Mouse (Mus musculus) left cerebral cortex, postnatal 4 days (tissue): Measurements from ENCODE around the gene Myl7. TPM values are rescaled to one million over a fixed set of nuclear protein-coding genes. Genes with fewer than 3 reads are reported as not detected.
A peak's percentile ranks its signal among the peaks of the same experiment; 100 is the strongest.

Experiments
- DNase-seq: peaks from one replicate; pipeline ENCODE4 v3.0.0-alpha.2; 2022
- intact Hi-C: fragments of 180-260 bp; cut with DNase I; formaldehyde crosslinking; loops from one replicate; pipeline ENCODE4 v1.15.1; 2025
- total RNA-seq, 2 experiments: library from RNA; stranded (reverse); gene quantifications; 2 replicates each; pipeline ENCODE4 v1.2.3; 2021

Gene Myl7
- total RNA-seq, 2 experiments from 2014 or later, result not detected

DNA sequence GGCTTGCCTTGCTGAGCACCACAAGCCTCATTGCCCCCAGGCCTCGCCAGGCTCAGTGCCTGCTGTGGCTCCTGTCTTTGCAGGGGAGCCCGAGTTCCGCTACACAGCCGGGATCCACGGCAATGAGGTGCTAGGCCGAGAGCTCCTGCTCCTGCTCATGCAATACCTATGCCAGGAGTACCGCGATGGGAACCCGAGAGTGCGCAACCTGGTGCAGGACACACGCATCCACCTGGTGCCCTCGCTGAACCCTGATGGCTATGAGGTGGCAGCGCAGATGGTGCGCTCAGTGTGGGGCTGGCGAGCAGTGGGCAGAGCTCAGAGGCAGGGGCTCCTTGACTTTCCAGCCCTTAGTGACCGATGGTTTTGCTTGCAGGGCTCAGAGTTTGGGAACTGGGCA is 29.3 kb downstream of the Myl7 start:
- DNase-seq, result no peak
- intact Hi-C loops, result no loop called here

DNA sequence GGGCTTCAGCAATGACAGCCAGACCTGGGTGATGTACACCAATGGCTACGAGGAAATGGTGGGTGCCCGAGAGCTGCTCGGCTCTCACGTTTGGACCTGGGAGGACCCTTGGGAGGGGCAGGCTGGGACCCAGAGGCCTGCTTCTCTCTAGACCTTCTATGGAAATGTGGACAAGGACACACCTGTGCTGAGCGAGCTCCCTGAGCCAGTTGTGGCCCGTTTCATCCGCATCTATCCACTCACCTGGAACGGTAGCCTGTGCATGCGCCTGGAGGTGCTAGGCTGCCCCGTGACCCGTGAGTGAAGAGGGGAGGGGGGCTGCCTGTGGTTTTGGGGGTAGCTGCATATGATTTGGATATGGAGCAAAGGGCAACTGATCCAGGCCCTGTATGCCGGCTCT is 30.3 kb downstream of the Myl7 start:
- DNase-seq, result no peak
- intact Hi-C loops, result no loop called here

DNA sequence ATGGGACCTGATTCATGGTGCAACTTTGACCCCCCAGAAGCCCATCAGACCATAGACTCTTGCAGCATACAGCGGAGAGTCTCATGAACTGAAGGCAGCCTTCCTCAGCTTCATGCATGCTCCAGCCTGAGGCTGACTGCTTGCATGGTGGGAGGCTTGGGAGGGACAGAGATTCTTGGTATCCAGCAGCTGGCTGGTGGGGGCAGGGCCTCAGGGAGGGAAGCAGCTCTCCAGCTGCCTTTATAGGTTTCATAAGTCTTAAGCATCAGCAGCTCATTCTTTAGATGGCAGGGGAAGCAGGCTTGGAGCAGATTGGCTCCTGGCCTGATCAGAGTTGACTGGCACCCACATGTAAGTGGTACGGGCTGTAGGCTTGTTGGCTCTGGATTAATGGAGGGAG is 31.4 kb downstream of the Myl7 start:
- intact Hi-C loops, result no loop called here
- DNase-seq, result no peak

DNA sequence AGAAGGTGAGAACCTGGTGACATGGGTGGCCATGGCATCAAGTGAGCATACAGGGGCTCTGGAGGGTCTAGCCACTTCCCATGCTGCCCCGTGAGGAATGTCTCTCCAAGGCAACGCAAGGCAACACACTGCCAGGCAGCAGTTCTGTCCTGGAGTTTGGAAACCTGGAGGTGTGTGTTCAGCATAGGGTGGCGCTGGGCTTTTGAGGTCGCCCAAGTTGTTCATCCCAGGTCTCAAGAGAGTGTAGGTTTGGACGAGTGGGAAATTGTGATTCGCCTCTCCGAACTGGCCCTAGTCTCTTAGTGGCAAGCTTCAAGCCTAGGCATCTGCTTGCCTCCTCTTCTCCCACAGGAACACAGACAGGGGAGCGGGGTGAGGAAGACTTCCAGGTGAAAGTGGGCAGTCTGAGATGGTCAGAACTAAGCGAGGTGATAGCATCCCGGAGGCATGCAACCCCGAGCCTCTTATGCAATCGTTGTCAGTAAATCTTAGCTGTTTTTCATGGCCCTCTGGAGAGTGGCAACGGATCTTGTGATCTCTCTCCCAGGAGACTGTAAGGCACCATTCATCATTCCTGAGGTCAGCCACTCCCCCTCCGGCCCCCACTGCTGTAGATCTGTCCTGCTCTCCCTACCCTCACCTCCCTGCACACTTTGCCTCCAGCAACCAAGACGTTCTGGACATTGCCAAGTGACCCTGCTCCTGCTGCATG is 36.0 kb downstream of the Myl7 start:
- DNase-seq, result no peak
- intact Hi-C loops, result no loop called here

DNA sequence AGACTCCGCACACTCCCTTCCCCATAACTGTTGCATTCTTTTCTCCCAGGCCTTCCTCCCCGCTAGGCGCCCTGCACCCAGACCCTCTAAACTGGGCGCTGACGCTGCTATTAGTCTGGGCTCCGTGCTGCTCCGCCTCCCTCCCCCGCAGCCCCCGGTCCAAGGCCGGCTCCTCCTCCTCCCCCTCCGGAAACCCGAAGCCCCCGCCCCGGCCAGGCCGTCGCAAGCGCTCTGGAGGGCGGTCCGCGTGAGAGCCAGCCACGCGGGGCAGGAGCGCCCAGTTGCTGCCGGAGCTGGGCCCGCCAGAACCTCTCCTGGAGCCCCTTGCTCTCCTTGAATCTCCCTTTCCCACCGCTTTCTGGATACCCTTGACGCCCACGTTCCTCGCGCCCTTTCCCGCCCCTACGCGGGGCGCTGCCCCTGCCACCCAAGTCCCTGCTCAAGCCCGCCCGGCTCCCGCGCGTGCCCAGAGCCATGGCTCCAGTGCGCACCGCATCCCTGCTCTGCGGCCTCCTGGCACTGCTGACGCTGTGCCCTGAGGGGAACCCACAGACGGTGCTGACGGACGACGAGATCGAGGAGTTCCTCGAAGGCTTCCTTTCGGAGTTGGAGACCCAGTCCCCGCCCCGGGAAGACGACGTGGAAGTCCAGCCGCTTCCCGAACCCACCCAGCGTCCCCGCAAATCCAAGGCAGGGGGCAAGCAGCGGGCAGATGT is 36.7 kb downstream of the Myl7 start, which contains the start of gene Aebp1:
Gene Aebp1, plus strand, starts transcription at position 270 of the 716 bp plus-strand sequence.
- peak; percentile 39 for DNase-seq
- intact Hi-C loops, result no loop called here

DNA sequence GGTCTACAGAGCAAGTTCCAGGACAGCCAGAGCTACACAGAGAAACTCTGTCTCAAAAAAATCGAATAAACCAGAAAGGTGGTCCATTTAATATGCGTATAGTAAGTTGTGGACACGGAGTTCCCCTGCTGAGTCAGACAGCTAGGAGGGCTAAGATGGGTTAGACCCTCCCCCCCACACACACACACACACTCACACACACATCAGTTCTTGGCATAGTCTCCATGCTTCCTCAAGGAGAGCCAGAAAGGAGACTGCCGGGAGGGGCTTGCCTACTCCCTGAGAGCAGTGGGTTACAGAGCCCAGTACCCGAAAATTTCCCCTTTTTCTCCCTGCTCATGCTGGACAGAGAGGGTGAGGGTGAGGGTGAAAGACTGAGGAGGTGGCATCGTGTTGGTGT is 37.9 kb downstream of the Myl7 start:
- DNase-seq, result no peak
- intact Hi-C loops, result no loop called here

DNA sequence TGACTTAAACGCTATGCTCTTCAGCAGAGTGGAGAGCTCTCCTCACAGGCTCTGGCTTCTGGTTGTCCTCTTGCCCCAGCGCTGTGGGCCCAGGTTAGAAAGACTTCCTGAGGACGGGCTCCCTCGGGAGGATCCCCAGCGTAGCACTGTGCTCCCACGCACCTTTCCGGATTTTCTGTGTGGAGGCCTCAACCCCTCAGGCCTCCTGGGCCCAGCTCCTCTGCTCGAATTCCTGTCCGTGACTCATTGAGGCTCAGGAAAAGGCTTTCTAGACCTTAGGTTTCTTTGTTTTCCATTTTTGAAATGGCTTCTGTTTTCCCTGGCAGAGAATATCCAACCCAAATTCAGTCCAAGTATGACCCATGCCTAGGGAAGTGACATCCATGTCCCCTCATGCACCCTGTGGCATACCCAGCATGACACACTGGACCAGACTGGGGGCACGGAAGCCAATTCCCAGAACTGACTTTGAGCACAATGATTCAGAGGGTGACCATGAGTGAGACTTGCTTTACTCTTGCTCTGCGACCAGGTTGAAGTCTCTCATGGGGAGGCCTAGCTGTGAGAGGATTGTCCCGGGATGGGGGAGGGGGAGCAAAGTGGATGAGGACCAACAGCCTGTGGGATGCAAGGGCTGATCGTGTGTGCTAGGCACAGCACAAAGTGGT is 38.6 kb downstream of the Myl7 start:
- no peak for DNase-seq
- intact Hi-C loops, result no loop called here

DNA sequence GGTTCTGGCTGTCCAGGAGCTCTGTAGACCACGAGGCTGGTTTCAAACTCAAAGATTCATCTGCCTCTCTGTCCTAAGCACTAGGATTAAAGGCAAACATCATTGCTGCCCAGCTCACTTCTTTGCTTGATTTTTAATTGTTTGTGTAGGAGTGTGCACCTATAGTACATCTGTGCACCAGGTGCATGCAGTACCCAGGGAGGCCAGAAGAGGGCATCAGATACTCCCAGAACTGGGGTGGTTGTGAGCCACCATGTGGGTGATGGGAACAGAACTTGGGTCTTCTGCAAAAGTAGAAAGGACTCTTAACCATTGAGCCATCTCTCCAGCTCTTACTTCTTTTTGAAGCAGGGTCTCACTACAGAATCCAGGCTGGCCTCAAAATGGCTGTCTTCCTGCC is 39.9 kb downstream of the Myl7 start:
- DNase-seq, result no peak
- intact Hi-C loops, result no loop called here

DNA sequence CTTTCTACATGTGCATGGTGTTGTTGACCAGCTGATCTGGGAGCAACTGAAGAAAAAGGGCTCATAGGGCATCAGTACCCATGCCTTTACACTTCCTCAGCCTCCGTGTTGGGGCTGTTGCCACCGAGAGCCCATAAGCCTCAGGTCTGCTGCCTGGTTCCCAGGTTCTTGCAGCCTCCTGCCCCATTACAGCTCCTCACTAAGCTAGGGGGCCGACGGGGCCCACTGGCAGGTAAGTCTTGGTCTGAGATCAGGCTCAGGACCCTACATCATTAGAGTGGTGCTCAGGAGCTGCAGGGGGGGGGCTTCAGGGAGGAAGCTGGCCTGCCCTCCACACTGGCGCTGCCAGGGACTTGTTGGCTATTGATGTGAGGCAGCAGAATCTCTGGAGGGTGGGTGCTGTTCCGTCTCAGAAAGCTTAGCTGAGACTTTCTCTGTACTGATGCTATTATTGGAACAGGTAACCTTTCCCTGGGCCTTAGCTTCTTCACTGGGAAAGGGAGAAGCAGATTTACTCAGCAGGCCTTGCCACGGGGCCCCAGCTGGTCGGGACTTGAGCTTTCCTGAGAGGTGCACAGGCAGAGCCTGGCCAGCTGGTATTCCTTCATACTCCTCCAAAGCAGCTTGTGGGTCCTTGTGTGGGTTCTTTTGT is 42.0 kb downstream of the Myl7 start:
- intact Hi-C loops, result no loop called here

DNA sequence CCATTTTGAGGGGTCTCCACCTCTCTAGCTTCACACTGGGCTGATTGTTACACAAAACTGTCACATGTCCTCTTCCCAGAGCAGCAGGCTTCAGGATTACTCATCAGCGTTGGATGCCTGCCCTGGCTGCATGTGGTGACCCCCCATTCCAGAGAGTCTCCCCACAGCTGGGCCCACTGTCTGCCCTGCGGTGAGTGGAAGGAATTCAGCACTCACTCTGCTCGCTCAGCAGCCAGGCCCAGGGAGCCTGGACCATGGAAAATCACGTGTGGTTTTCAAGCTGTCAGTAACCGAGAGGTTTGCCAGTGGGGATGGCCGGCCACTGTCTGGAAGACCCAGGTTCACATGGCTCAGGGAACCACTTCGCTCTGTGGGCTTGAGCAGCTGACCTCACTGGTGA is 42.7 kb downstream of the Myl7 start:
- DNase-seq, result peak; percentile 77
- intact Hi-C loops, result no loop called here

More for the DNA sequence above, 42.0 kb downstream of the Myl7 start:
- DNase-seq, result no peak

DNA sequence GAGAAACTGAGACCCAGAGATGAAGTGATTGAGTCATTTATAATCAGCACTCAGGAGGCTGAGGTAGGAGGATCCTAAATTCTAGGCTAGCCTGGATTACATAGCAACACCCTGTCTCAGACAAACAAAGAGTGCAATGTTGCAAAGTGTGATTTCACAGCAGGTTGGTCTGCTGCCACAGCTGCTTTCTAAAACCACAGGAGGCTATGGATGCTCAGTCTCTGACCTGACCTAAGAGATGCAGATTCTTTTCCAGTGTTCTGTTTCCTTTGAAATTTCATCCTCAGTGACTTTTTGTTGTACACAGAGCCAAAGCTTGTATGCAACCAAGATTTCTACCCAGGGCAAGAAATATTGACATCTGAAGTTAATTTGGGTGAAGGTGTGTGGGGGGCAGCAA is 43.1 kb downstream of the Myl7 start:
- DNase-seq, result no peak
- intact Hi-C loops, result no loop called here

DNA sequence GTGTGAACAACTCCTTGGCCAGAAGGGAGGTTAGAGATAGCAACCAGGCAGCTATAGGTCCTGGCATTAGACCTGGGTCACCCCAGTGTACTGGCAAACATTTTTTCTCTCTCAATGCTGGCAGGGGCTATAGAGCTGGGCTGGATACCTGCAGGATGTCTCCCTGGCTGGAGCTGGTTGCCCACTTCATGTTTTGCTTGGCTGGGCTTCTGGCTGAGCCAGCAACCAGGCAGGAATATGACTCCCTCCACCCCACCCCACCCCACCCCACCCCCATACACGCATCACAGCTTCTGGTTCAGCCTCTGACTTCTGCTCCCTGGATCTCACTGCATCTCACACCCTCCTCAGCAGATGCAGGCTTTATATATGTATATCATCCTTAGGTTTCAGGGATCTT is 46.3 kb downstream of the Myl7 start:
- intact Hi-C loops, result no loop called here
- no peak for DNase-seq

DNA sequence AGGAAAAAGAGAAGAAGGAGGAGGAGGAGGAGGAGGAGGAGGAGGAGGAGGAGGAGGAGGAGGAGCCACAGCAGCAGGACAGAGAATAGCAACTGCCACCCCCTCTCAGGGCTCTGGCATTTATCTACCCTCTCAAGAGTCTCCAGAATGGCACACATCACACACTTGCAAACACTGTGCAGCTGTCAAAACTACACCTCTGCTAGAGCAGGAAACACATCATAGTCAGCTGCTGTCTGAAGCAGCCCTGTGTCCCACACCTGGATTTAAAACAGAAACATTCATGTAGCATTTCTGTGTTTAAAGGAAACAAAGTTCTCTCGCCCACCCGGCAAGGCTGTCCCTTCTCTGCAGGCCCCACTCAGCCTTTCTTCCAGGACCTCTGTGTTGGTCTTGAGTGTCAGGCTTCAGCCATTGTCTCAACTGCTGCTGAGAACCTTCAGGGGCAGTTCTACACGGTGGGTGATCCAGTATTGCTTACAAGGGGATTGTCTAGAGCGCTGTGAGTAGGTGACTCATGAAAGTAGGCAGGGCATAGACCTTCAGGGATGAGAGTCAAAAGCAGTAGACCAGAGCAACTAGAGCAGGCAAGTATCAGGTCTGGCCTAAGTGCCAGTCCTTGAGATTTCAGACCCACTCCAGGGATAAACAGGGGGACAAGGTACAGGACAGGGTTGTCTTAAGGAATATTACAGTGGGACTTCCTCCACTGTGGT is 47.4 kb downstream of the Myl7 start:
- no peak for DNase-seq
- intact Hi-C loops, result no loop called here

DNA sequence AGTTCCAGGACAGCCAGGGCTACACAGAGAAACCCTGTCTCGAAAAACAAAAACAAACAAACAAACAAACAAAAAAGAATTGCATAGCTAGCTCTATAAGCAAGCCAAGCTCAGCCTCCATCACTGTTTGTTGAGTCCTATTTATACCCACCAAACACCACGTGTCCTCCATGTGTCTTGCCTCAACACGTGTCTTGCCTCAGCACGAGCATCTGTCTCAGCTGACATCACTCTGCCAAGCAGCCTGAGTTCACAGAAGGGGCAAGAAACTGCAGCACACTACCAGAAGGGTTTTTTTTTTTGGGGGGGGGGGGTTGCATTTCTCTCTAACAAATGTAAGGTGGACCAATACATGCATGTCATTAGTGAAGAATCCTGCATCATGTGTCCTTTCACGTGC is 48.1 kb downstream of the Myl7 start:
- intact Hi-C loops, result no loop called here

DNA sequence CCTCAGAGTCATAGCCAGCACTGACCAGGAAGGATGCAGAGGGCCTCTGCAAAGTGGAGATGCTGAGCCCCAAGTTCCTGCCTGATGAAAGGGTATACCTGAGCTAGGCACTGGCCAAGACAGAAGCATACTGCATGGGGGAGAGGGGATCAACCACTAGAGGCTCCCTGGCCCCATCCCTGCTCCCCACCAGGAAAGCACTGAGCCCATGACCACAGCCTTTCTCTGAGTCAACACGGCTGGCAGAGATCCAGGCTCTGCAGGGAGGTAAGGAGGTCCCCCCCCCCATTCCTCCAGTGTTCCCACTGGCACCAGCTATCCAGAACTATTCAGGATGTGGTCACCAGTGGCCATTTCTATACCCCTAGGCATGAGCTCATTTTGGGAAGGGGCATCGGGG is 49.3 kb downstream of the Myl7 start:
- peak; percentile 38 for DNase-seq
- intact Hi-C loops, result no loop called here

More for the DNA sequence above, 48.1 kb downstream of the Myl7 start:
- DNase-seq, result no peak

DNA sequence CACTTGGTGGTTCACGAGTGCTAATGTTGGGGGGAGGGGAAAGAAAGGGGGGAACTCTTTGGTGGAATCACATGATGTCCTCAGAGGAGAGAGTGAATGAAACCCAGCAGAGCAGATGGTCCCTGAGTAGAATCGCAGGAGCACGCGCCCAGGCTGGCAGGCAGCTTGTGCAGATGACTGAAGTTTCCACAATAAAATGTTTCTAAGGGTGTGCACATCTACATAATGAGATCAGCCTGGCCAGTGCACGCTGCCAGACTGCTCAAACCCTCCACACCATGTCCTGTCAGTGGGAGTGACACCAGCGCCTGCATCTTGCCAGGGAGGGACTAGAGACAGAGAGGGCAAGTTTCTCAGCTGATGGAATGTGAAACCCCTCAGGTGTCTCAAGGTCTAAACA is 49.8 kb downstream of the Myl7 start:
- intact Hi-C loops, result no loop called here
- DNase-seq, result peak; percentile 46

DNA sequence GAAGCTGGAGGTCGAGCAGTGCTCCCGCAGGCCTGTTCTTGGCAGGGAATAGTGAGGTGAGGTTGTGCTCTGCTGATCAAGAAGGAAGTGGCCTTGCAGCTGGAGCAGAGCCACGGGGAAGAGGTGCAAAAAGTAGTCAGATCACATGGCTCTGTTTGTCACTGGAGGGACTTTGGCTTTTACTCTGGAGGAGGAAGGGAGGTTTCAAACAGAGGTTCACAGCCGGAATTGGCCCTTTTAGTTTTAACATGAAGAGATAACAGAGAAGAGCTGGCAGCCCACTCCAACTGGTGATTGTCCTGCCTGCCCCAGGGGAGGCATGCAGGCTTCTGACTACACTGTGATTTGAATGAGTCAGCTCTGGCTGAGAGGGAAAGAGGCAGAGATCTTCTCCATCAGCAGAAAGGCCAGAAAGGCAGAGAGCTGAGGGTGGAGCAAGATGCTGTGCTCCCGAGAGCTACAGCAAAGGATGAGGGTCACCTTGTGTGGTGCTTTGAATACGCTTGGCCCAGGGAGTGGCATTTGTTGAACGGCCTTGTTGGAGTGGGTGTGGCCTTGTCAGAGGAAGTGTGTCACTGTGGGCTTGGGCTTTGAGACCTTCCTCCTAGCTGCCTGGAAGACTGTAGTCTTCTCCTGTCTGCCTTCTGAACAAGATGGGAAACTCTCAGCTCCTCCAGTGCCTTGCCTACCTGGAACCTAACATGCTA is 51.8 kb downstream of the Myl7 start:
- DNase-seq, result no peak
- intact Hi-C loops, result no loop called here
